Mouse (Mus musculus) thymus, adult 2 months (tissue): ENCODE data around the gene Eftud2.

Experiments
- CTCF ChIP-seq: fragments of 200-500 bp; IDR thresholded peaks from 2 replicates; pipeline ENCODE4 v1.5.1; 2012; ENCODE audit warnings: mild to moderate bottlenecking, control low read depth, low read length, moderate library complexity, borderline replicate concordance; ENCODE audit not compliant: control insufficient read depth, poor library complexity, insufficient read depth; ENCODE audit errors: extremely low read depth
- POLR2A ChIP-seq: fragments of 200-500 bp; IDR thresholded peaks from 2 replicates; pipeline ENCODE4 v1.6.1; 2012; ENCODE audit warnings: mild to moderate bottlenecking, low read length, control low read depth, moderate library complexity; ENCODE audit not compliant: control insufficient read depth, poor library complexity, insufficient read depth; ENCODE audit errors: extremely low read depth

GRCm38 (mm10) chr11:102836146-102836545 lies 44.6 kb downstream of the Eftud2 start:
- no peak for TF ChIP-seq CTCF
- no peak for TF ChIP-seq POLR2A
